Mouse (Mus musculus): Measurements from ENCODE around the gene Rtkn.

- TF ChIP-seq ZNF384 (IDR thresholded peaks at IDR 0.05; ENCODE audit: low read depth, low read length) (no peak), ZC3H11A (IDR thresholded peaks at IDR 0.05; ENCODE audit: borderline replicate concordance, low read depth, low read length) (no peak), MAFK (IDR thresholded peaks at IDR 0.05; ENCODE audit: insufficient read depth, low read depth, low read length) (no peak), HCFC1 (IDR thresholded peaks at IDR 0.05; ENCODE audit: borderline replicate concordance, insufficient read depth, low read length) (no peak)
These were observed 1.0 kb upstream of the Rtkn start for GRCm38 (mm10) chr6:83134226-83134625.

Data from ES-E14 (cell line).